Mouse (Mus musculus): ENCODE measurements at regions not wholly inside any gene's neighbourhood (a gene's known extent, or its start where the extent isn't known, plus 50 kb on each side); places are given as distances from the start of the nearest gene placed in this dataset.

DNA sequence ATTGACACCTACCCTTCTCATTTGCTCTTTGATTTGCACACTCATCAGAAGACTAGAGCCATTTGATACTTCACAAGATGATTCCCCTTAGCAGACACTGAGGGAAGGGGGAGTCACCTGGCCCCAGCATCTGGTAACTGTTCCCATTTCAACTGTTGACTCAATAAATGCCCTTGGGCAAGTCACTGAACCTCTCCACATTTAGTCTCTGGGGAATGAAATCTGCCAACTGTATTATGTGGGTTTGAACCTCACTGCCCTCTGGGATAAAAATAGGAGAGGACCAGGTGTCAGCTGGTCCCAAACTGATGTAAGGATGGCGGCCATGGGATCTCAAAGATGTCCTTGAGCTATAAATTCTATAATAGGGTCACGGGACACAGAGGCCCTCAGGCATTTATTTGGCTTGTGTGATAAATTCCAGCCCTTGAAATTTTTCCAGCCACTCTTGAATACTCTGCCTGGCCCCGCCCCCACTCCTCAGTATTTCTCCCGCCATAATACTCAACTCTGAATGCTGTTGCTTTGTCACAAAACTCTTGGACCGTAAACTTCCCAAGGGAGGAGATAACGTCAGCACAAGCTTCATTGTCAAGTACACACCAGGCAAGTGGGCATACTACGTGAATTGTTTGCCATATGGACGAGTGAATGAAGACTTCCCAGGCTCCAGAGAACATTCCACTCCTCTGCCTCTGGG is 155.5 kb downstream of the Qrsl1 start:
- Histone ChIP-seq H3K9me3 (ENCODE audit: control insufficient read depth, low read length) (no peaks in the 10 kb centered on the region), H3K36me3 (ENCODE audit: control insufficient read depth, insufficient read depth, low read length) (no peaks in the 10 kb centered on the region), H3K27ac (replicated peaks in 1 of 2; ENCODE audit: control insufficient read depth in 1 of 2, insufficient read depth in 1 of 2, low read depth in 2 of 2, low read length in 2 of 2) (no peak overlapping the region), H3K4me2 (ENCODE audit: low read length) (no peak overlapping the region), H3K4me1 (ENCODE audit: control insufficient read depth in 2 of 2, insufficient read depth in 2 of 2, low read length in 2 of 2) (peaks cover 12 to 19% of the 10 kb centered on the region in 2 experiments; a peak in 3 of 4 replicates), H3K9ac (ENCODE audit: low read length) (no peak overlapping the region), H3K4me3 (ENCODE audit: control insufficient read depth in 1 of 2, insufficient read depth in 1 of 2, low read depth in 1 of 2, low read length in 2 of 2) (no peak overlapping the region), H3K27me3 (ENCODE audit: control insufficient read depth, insufficient read depth, low read length) (no peaks in the 10 kb centered on the region)
- ATAC-seq (ENCODE audit: insufficient number of reproducible peaks, insufficient read depth, low FRiP score, low read depth): no peak
- WGBS: 59% methylated on average over 8 of the region's 8 CpGs

DNA sequence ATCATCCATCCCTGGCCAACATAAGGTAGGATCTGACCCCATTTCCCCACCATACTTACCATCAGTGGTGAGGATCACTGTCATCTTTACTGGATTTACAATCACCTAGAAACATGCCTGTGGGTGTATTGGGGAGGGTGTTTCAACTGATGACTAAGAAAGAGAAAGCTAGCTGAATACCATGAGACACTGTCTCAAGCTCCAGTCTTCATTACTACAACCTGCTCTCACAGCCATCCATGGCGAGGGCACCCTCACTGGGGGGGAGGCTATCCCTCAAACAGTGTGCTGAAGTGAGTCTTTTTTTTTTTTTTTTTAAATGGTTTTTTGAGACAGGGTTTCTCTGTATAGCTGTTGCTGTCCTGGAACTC is 154.9 kb downstream of the Qrsl1 start:
- Histone ChIP-seq H3K4me3 (ENCODE audit: control insufficient read depth in 1 of 2, insufficient read depth in 1 of 2, low read depth in 1 of 2, low read length in 2 of 2) (no peak overlapping the region), H3K27ac (replicated peaks in 1 of 2; ENCODE audit: control insufficient read depth in 1 of 2, insufficient read depth in 1 of 2, low read depth in 2 of 2, low read length in 2 of 2) (no peak overlapping the region), H3K36me3 (ENCODE audit: control insufficient read depth, insufficient read depth, low read length) (no peaks in the 10 kb centered on the region), H3K4me2 (ENCODE audit: low read length) (no peak overlapping the region), H3K27me3 (ENCODE audit: control insufficient read depth, insufficient read depth, low read length) (no peaks in the 10 kb centered on the region), H3K9ac (ENCODE audit: low read length) (no peak overlapping the region), H3K4me1 (ENCODE audit: control insufficient read depth in 2 of 2, insufficient read depth in 2 of 2, low read length in 2 of 2) (peaks cover 8 to 15% of the 10 kb centered on the region in 2 experiments), H3K9me3 (ENCODE audit: control insufficient read depth, low read length) (no peaks in the 10 kb centered on the region)
- ATAC-seq (ENCODE audit: insufficient number of reproducible peaks, insufficient read depth, low FRiP score, low read depth): no peak
- 81% methylated on average over 1 of the region's 1 CpGs for WGBS

- H3K4me3 ChIP-seq (ENCODE audit: control insufficient read depth in 1 of 2, insufficient read depth in 1 of 2, low read depth in 1 of 2, low read length in 2 of 2): no peak overlapping the region
- H3K27ac ChIP-seq (replicated peaks in 1 of 2; ENCODE audit: control insufficient read depth in 1 of 2, insufficient read depth in 1 of 2, low read depth in 2 of 2, low read length in 2 of 2): no peak overlapping the region
- H3K36me3 ChIP-seq (ENCODE audit: control insufficient read depth, insufficient read depth, low read length): no peaks in the 10 kb centered on the region
- H3K9me3 ChIP-seq (ENCODE audit: control insufficient read depth, low read length): no peaks in the 10 kb centered on the region
- H3K27me3 ChIP-seq (ENCODE audit: control insufficient read depth, insufficient read depth, low read length): no peaks in the 10 kb centered on the region
- no peak for ATAC-seq (ENCODE audit: insufficient number of reproducible peaks, insufficient read depth, low FRiP score, low read depth)
- WGBS: 88% methylated on average over 4 of the region's 4 CpGs
- no peak overlapping the region for H3K9ac ChIP-seq (ENCODE audit: low read length)
- H3K4me2 ChIP-seq (ENCODE audit: low read length): no peak overlapping the region
- H3K4me1 ChIP-seq (ENCODE audit: control insufficient read depth in 2 of 2, insufficient read depth in 2 of 2, low read length in 2 of 2): peaks cover 9 to 21% of the 10 kb centered on the region in 2 experiments
Observed at GRCm38 (mm10) chr10:43747541-43747940, 154.0 kb downstream of the Qrsl1 start.

GRCm38 (mm10) chr10:43748300-43748699 is 153.2 kb downstream of the Qrsl1 start:
- WGBS: 88% methylated on average over 3 of the region's 3 CpGs
- no peak overlapping the region for H3K4me3 ChIP-seq (ENCODE audit: control insufficient read depth in 1 of 2, insufficient read depth in 1 of 2, low read depth in 1 of 2, low read length in 2 of 2)
- no peak overlapping the region for H3K27ac ChIP-seq (replicated peaks in 1 of 2; ENCODE audit: control insufficient read depth in 1 of 2, insufficient read depth in 1 of 2, low read depth in 2 of 2, low read length in 2 of 2)
- no peak overlapping the region for H3K4me2 ChIP-seq (ENCODE audit: low read length)
- no peaks in the 10 kb centered on the region for H3K36me3 ChIP-seq (ENCODE audit: control insufficient read depth, insufficient read depth, low read length)
- no peak overlapping the region for H3K9ac ChIP-seq (ENCODE audit: low read length)
- H3K4me1 ChIP-seq (ENCODE audit: control insufficient read depth in 2 of 2, insufficient read depth in 2 of 2, low read length in 2 of 2): peaks cover 6 to 18% of the 10 kb centered on the region in 2 experiments
- no peak for ATAC-seq (ENCODE audit: insufficient number of reproducible peaks, insufficient read depth, low FRiP score, low read depth)
- no peaks in the 10 kb centered on the region for H3K27me3 ChIP-seq (ENCODE audit: control insufficient read depth, insufficient read depth, low read length)
- H3K9me3 ChIP-seq (ENCODE audit: control insufficient read depth, low read length): no peaks in the 10 kb centered on the region

GRCm38 (mm10) chr10:43749496-43750110 is 151.9 kb downstream of the Qrsl1 start:
- no peak overlapping the region for H3K9ac ChIP-seq (ENCODE audit: low read length)
- ATAC-seq (ENCODE audit: insufficient number of reproducible peaks, insufficient read depth, low FRiP score, low read depth): no peak

GRCm38 (mm10) chr10:43750401-43750800 is 151.1 kb downstream of the Qrsl1 start:
- no peak overlapping the region for H3K4me3 ChIP-seq (ENCODE audit: control insufficient read depth in 1 of 2, insufficient read depth in 1 of 2, low read depth in 1 of 2, low read length in 2 of 2)
- no peaks in the 10 kb centered on the region for H3K36me3 ChIP-seq (ENCODE audit: control insufficient read depth, insufficient read depth, low read length)
- H3K4me1 ChIP-seq (ENCODE audit: control insufficient read depth in 2 of 2, insufficient read depth in 2 of 2, low read length in 2 of 2): peaks cover 6 to 18% of the 10 kb centered on the region in 2 experiments
- no peaks in the 10 kb centered on the region for H3K27me3 ChIP-seq (ENCODE audit: control insufficient read depth, insufficient read depth, low read length)
- H3K27ac ChIP-seq (replicated peaks in 1 of 2; ENCODE audit: control insufficient read depth in 1 of 2, insufficient read depth in 1 of 2, low read depth in 2 of 2, low read length in 2 of 2): no peak overlapping the region
- H3K9me3 ChIP-seq (ENCODE audit: control insufficient read depth, low read length): no peaks in the 10 kb centered on the region
- no peak for ATAC-seq (ENCODE audit: insufficient number of reproducible peaks, insufficient read depth, low FRiP score, low read depth)
- H3K4me2 ChIP-seq (ENCODE audit: low read length): no peak overlapping the region
- 82% methylated on average over 6 of the region's 6 CpGs for WGBS
- H3K9ac ChIP-seq (ENCODE audit: low read length): no peak overlapping the region

More at GRCm38 (mm10) chr10:43749496-43750110, 151.9 kb downstream of the Qrsl1 start:
- Histone ChIP-seq H3K4me1 (ENCODE audit: control insufficient read depth in 2 of 2, insufficient read depth in 2 of 2, low read length in 2 of 2) (peaks cover 6 to 18% of the 10 kb centered on the region in 2 experiments), H3K4me2 (ENCODE audit: low read length) (no peak overlapping the region), H3K27me3 (ENCODE audit: control insufficient read depth, insufficient read depth, low read length) (no peaks in the 10 kb centered on the region), H3K9me3 (ENCODE audit: control insufficient read depth, low read length) (no peaks in the 10 kb centered on the region), H3K27ac (replicated peaks in 1 of 2; ENCODE audit: control insufficient read depth in 1 of 2, insufficient read depth in 1 of 2, low read depth in 2 of 2, low read length in 2 of 2) (no peak overlapping the region), H3K4me3 (ENCODE audit: control insufficient read depth in 1 of 2, insufficient read depth in 1 of 2, low read depth in 1 of 2, low read length in 2 of 2) (no peak overlapping the region), H3K36me3 (ENCODE audit: control insufficient read depth, insufficient read depth, low read length) (no peaks in the 10 kb centered on the region)
- 92% methylated on average over 4 of the region's 4 CpGs for WGBS

DNA sequence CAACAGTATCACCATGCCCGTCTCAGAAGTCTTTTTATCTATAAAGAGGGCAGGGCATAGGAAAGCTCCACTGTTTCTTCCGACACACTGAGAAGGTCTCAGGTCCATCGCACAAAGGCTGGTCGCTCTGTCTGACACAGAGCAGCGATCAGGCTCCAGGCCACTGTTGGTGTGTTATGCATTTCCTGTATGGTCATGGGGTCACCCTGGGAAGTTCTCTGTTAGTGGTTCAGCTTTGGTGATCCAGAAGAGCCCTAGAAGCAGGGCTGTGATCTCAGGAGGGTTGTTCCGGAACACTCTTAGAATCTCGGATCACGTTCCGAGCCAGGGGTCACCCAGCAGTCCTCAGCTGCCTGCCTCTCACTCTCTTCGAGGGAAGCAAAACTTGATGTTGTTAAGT is 150.7 kb downstream of the Qrsl1 start:
- H3K27me3 ChIP-seq (ENCODE audit: control insufficient read depth, insufficient read depth, low read length): no peaks in the 10 kb centered on the region
- H3K9me3 ChIP-seq (ENCODE audit: control insufficient read depth, low read length): no peaks in the 10 kb centered on the region
- peaks cover 6 to 17% of the 10 kb centered on the region in 2 experiments for H3K4me1 ChIP-seq (ENCODE audit: control insufficient read depth in 2 of 2, insufficient read depth in 2 of 2, low read length in 2 of 2)
- H3K27ac ChIP-seq (replicated peaks in 1 of 2; ENCODE audit: control insufficient read depth in 1 of 2, insufficient read depth in 1 of 2, low read depth in 2 of 2, low read length in 2 of 2): no peak overlapping the region
- H3K4me3 ChIP-seq (ENCODE audit: control insufficient read depth in 1 of 2, insufficient read depth in 1 of 2, low read depth in 1 of 2, low read length in 2 of 2): no peak overlapping the region
- WGBS: 74% methylated on average over 10 of the region's 10 CpGs
- no peak overlapping the region for H3K4me2 ChIP-seq (ENCODE audit: low read length)
- no peaks in the 10 kb centered on the region for H3K36me3 ChIP-seq (ENCODE audit: control insufficient read depth, insufficient read depth, low read length)
- no peak for ATAC-seq (ENCODE audit: insufficient number of reproducible peaks, insufficient read depth, low FRiP score, low read depth)
- H3K9ac ChIP-seq (ENCODE audit: low read length): no peak overlapping the region
